Mouse (Mus musculus) WW6 (cell line): ENCODE measurements around the gene Ncf2.
"Not testable (repeated sequence)": the region's sequence is repeated elsewhere in the genome, so short reads cannot be mapped to it uniquely, and the experiment has no call there.

Experiments used
- DNase-seq: peaks from one replicate; pipeline ENCODE4 v3.0.0-alpha.2; 2013; ENCODE audit warnings: low read depth, low spot score

The Ncf2 gene

GRCm38 (mm10) chr1:152799897-152800296, at the start of gene Ncf2:
Gene Ncf2, plus strand, starts transcription at chr1:152800194.
- no peak for DNase-seq

DNA sequence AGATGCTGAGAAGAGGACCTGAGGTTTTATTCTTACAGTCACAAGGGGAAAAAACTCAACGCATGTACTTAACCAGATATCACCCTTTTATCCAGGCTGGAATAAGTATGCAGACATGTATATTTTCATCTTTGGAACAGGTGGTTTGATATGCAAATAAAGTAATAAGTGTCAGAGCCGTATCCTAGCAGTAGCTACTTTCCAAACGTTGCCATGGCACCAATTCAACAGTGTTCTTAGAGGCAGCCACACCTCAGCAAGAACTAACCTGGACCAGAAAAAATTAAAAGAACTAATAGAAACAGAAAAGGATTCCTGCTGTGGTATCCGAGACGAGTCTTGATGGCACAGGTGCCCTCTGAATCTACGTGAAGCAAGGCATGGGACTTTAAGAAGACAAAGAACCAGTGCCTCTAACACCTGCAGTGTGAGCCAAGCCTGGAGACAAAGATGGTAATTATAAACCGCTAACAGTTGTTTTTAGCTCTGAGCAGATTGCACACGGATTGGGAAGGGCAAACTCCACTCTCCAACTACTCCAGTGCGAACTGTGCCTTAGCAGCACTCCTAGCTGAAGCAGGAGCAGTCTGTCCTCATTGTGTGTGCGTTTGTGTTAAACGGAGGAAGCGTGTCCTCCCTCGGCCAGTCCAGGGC, 49.6 kb upstream of the Ncf2 start, which contains the start of gene Apobec4:
Gene Apobec4 (plus strand): TSS at position 240 of the 654 bp plus-strand sequence.
- no peak for DNase-seq

DNA sequence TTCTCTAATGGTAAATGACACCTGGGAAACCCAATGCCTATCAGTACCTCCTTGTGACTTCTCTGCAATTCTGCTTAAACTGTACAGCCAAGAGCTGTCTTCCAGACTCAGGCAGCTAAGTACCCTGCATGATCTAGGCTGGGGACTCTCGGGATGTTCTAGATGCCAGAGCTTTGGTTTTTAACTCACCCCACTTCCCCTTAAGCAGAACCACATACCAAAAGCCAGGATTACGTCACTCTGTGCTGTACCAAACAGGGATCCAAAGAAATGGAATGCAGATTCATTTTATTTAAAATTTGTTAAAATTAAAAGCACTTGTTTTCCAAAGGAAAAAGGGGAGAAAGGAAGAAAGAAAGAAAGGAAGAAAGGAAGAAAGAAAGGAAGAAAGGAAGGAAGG, 38.2 kb upstream of the Ncf2 start:
- no peak for DNase-seq

DNA sequence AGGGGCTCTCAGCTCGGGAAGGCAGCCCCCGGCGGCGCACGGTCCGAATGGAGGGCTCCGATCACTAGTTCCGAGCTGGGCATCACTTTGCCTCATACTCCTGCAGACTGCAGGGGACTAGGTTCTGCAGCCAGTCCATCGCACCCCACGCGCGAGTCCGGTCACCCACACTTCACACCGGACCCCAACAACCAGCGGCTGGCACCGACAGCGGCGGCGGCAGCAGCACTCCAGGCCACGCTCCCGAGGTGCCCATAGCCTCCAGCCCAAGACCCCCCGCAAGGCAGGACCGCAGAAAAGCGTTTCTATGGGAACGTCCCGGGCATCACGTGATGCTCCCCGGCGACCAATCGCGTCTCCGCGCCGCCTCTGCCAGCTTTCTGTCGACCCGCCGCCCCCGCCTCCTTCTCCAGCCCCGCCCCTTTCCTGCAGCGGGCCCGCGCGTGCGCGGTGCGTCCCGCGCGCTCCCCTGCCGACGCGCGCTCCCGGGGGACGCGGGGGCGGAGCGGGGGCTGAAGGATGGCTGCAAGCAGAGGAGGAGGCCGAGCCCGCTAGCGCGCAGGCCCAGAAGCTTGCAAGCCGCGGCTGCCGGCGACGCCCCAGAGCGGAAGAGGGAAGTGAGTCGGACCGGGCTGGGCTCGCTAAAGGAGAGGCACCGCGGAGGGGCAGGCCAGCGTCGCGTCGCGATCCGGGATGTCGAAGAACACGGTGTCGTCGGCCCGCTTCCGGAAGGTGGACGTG, 33.8 kb upstream of the Ncf2 start, which contains the start of the genes Rgl1 and Arpc5:
Gene Rgl1 (minus strand): TSS at position 320 of the 741 bp plus-strand sequence.
Gene Arpc5 (plus strand): TSS at position 511 of the 741 bp plus-strand sequence.
- DNase-seq = peak; percentile 87

DNA sequence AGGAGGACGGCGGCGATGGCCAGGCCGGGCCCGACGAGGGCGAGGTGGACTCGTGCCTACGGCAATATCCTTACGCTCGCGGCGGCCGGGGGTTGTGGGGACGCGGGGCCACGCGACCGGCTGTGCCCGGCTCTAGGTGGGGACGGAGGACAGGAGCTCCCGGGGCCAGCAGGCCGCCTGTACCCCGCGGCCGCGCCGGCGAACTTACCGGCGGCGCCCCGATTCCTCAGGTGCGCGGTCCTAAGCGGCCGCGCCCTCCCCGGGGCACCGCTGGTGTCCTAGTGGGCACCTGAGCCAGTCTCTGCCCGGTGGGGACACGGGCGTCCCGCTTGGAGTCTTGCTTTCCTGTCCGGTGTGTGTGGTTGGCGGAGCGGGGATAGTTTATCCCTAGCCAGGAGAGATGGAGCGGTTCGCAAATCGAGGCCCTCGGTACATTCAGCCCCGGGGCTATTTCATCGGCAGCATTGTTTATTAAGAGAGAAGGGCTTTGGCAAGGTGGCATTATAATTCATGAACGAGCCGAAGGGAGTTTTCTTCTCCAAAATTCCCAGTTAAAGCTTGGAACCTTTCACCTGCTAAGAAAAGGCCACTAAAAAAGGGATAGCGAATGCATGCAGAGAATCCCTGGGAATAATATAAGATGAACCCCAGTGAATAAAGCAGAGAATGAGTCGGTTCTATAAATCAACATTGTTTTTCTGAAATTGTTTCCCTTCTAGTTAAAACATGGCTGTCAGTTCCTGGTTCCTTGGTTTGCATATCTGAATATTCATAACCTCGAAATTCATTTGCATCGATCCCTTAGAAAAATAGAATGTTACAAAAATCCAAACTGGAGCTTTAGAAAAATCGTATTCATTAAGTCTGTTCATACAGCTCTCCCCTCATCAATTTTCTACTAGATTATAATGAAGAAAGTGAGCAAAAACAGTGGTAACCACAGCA, 32.9 kb upstream of the Ncf2 start:
- DNase-seq = no peak

GRCm38 (mm10) chr1:152767749-152768488, 32.1 kb upstream of the Ncf2 start:
- DNase-seq = peak; percentile 63

- DNase-seq = no peak
Measured at GRCm38 (mm10) chr1:152771016-152771415, 29.0 kb upstream of the Ncf2 start.

DNA sequence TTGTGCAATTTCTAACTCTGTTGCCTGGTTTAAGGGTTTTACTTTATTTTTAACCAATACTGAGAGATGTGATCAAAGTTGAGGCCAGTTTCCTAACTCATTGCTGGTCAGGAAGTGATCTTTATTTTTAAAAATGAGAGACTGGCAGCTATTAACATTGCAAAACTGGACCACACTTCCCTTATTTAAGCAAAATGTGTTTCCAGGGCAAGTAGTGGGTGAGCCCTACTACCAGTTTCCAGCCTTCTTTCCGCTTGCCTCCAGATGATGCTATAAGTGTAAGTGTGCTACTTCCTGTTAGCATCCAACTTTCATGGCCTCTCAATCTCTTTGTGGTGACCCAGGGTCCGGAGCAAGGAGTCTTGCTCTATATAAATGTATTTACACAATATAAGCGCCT, 25.4 kb upstream of the Ncf2 start:
- DNase-seq = not testable (repeated sequence)

DNA sequence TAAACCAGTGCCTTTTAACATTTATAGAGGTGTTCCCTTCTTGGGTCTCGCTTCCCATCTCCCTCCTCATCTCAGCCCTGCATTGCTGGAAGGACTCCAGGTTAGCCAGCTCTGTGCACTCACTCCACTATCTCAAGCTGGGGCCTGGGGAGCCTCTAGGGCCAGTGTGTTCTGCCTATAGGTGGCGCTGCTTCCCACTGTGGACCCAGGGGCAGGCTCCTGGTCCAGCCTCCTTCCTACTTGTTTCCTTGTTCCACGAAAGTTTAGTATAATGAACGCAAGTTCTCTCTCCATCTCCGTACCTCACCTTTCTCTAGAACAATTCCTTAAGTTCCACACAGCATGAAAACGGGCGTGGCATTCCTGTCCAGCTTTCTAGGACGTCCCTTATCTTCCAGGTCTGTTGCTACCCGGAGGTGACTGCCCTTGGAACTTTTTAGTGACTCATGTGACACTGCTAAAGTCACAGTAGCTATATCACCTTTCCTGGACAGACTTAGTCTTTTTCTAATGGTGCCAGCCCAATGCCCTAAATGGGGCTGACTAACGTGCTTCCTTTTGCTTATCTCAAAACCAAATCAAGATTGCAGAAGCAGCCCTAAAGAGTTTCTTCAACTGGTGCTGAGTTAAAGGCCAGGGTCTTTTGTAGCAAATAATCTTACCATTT, 20.8 kb upstream of the Ncf2 start:
- no peak for DNase-seq

GRCm38 (mm10) chr1:152784620-152785019, 15.4 kb upstream of the Ncf2 start:
- no peak for DNase-seq

- not testable (repeated sequence) for DNase-seq
Measured at GRCm38 (mm10) chr1:152785446-152785845, 14.5 kb upstream of the Ncf2 start.

DNA sequence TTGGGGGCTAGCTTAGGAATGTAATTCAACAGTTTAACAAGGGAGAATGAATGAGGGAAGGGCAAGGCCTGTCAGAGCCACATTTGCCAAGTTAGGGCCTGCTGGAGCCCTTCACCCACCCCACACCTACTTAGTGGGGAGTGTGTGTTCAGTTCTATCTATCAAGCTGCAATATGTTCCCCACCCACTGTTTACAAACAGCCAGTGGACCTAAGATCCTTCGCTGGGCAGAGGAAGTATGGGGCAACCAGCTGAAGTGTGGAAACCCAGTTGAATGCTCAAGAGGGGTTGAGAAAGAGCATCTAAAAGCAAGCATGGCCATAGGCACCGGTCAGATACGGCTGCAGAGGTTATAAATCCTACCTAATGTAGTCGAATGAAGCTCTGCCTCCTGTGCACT, 13.0 kb upstream of the Ncf2 start:
- DNase-seq = no peak

DNA sequence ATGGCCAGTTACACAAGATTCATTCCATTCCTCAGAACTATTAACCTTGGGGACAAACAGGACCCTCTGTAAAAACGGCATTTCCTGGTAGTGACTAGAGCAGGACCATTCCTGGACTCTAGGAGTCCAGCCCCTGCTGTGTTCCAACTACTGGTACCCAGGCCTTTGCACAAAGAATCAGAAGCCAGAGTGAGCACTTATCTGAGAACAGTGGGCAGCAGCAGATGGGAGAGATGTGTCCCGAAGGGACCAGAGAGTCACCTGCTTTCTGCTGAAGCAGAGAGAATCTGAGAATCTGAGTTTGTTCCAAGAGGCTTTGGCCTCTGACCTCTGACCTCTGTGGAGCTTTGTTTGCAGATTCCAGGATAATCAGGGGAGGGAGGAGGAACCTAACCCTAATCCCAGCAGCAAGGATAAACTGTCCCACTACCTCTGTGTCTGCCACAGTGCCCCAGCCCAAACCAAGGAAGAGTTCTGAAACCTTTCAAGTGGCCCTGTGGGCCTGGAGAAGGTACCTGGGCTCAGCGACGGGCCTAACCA, 11.8 kb upstream of the Ncf2 start:
- DNase-seq = no peak

GRCm38 (mm10) chr1:152790254-152790653, 9.7 kb upstream of the Ncf2 start:
- DNase-seq = peak; percentile 68

GRCm38 (mm10) chr1:152790821-152791220, 9.2 kb upstream of the Ncf2 start:
- no peak for DNase-seq

GRCm38 (mm10) chr1:152791269-152791668, 8.7 kb upstream of the Ncf2 start:
- DNase-seq = no peak

- DNase-seq = no peak
Measured at GRCm38 (mm10) chr1:152792736-152793494, 7.1 kb upstream of the Ncf2 start.

DNA sequence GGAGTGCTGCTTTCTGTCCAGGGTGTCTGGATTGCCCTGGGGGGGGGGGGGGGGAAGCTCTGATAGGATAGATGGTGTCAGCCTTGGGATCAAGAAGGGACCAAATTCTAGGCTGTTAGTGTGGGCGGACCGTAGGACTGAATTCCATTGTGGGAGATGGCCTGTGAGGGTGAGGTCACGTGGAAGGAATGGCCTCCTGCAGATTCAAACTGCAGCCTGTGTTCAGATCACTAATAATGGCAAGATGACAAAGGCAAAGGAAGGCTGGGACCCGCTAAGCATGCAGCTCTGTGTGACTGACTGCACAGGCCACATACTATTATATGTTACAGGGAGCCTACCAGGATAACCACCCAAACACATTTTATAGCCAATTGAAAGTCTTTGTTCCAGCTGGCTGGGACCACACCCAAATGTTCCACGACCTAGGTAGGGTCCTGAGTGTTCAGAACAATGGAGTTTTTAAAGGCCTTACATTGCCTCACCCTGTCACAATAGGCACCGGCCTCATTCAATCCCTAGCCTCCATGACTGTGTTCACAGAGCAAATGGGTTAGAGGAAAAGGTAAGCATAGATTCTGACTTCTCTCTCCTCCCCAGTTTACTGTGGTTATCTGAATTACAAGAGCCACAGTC, 6.4 kb upstream of the Ncf2 start:
- DNase-seq = no peak

- DNase-seq = no peak
Measured at GRCm38 (mm10) chr1:152795688-152796255, 4.2 kb upstream of the Ncf2 start.
